Mouse (Mus musculus) CH12.LX (cell line): Measurements from ENCODE around the gene Fgfr2. TPM values are rescaled to one million over a fixed set of nuclear protein-coding genes. Genes with fewer than 3 reads are reported as not detected.

Experiments used
- DNase-seq: peaks from one replicate; pipeline ENCODE4 v3.0.0-alpha.2; 2013; ENCODE audit errors: extremely low read depth
- H3K27ac ChIP-seq: 2 replicates; pipeline ENCODE4 v1.5.1; 2012; ENCODE audit warnings: low read depth, mild to moderate bottlenecking, control low read depth, moderate library complexity; ENCODE audit not compliant: insufficient read depth
- H3K27me3 ChIP-seq: replicated peaks from 2 replicates; pipeline ENCODE3; 2012; ENCODE audit warnings: inconsistent platforms
- H3K36me3 ChIP-seq, 2 experiments: replicated peaks in 1 of 2; 2 replicates each; pipeline versions ENCODE3 to v1.6.1; 2012; ENCODE audit warnings: inconsistent platforms in 1 of 2, low read length in 1 of 2, mild to moderate bottlenecking in 1 of 2, mixed read lengths in 1 of 2, moderate library complexity in 1 of 2; ENCODE audit not compliant: control insufficient read depth in 1 of 2, insufficient read depth in 1 of 2
- H3K4me1 ChIP-seq, 2 experiments: 2 replicates each; pipeline ENCODE4 v1.6.1; 2012; ENCODE audit warnings: inconsistent platforms in 1 of 2, moderate library complexity in 1 of 2; ENCODE audit not compliant: insufficient read depth in 2 of 2, control insufficient read depth in 1 of 2
- H3K4me2 ChIP-seq: 2 replicates; pipeline ENCODE4 v1.6.1; 2012; ENCODE audit warnings: low read depth, mild to moderate bottlenecking, control low read depth; ENCODE audit not compliant: poor library complexity, insufficient read depth, severe bottlenecking
- H3K4me3 ChIP-seq, 3 experiments: fragments of 150-350 bp in 1 of 3; sonication (generic) in 1 of 3; replicated peaks in 1 of 3; 2 replicates each; pipeline versions ENCODE3 to v1.5.1; 2011 to 2012; ENCODE audit warnings: low read depth in 2 of 3, low read length in 2 of 3, mild to moderate bottlenecking in 2 of 3, moderate library complexity in 2 of 3, control low read depth in 1 of 3, improper control_type of control experiment in 1 of 3, inconsistent platforms in 1 of 3, mixed read lengths in 1 of 3; ENCODE audit not compliant: poor library complexity in 1 of 3
- H3K79me2 ChIP-seq: replicated peaks from 2 replicates; pipeline ENCODE4 v1.6.1; 2012; ENCODE audit warnings: mild to moderate bottlenecking, moderate library complexity; ENCODE audit not compliant: control insufficient read depth, poor library complexity, insufficient read depth, severe bottlenecking; ENCODE audit errors: extremely low read depth
- H3K9ac ChIP-seq: 2 replicates; pipeline ENCODE4 v1.6.1; 2012; ENCODE audit warnings: low read depth, mild to moderate bottlenecking, control low read depth, moderate library complexity; ENCODE audit not compliant: insufficient read depth
- H3K9me3 ChIP-seq: replicated peaks from 2 replicates; pipeline ENCODE3; 2012; ENCODE audit warnings: low read length, inconsistent platforms, mixed read lengths
- CHD1 ChIP-seq: IDR thresholded peaks from 2 replicates; pipeline ENCODE4 v1.6.1; 2012; ENCODE audit warnings: low read depth, low read length, improper control_type of control experiment, inconsistent platforms
- EP300 ChIP-seq: IDR thresholded peaks from 2 replicates; pipeline ENCODE4 v1.6.1; 2011; ENCODE audit warnings: low read length, improper control_type of control experiment
- GABPA ChIP-seq: IDR thresholded peaks from 2 replicates; pipeline ENCODE4 v1.6.1; 2012; ENCODE audit warnings: low read depth, low read length, improper control_type of control experiment, inconsistent platforms; ENCODE audit not compliant: insufficient replicate concordance
- JUN ChIP-seq: IDR thresholded peaks from 2 replicates; pipeline ENCODE4 v1.6.1; 2011; ENCODE audit warnings: low read depth, mild to moderate bottlenecking, low read length, improper control_type of control experiment, moderate library complexity; ENCODE audit not compliant: insufficient read depth
- JUND ChIP-seq: conservative IDR thresholded peaks from 2 replicates; pipeline ENCODE4 v1.6.1; 2011; ENCODE audit warnings: low read depth, low read length, improper control_type of control experiment
- MAX ChIP-seq: IDR thresholded peaks from 2 replicates; pipeline ENCODE4 v1.6.1; 2011; ENCODE audit warnings: low read length, improper control_type of control experiment
- MYC ChIP-seq: IDR thresholded peaks from 2 replicates; pipeline ENCODE4 v1.6.1; 2011; ENCODE audit warnings: low read depth, mild to moderate bottlenecking, improper control_type of control experiment, low read length
- PAX5 ChIP-seq: IDR thresholded peaks from 2 replicates; pipeline ENCODE4 v1.6.1; 2012; ENCODE audit warnings: low read length, inconsistent platforms, mixed read lengths
- RAD21 ChIP-seq: IDR thresholded peaks from 2 replicates; pipeline ENCODE4 v1.6.1; 2011; ENCODE audit warnings: low read depth, mild to moderate bottlenecking, low read length, improper control_type of control experiment, moderate library complexity
- RCOR1 ChIP-seq: conservative IDR thresholded peaks from 2 replicates; pipeline ENCODE4 v1.6.1; 2012; ENCODE audit warnings: low read depth, mild to moderate bottlenecking, inconsistent platforms, low read length, improper control_type of control experiment
- SIN3A ChIP-seq: IDR thresholded peaks from 2 replicates; pipeline ENCODE4 v1.6.1; 2012; ENCODE audit warnings: low read length, improper control_type of control experiment, inconsistent platforms
- TBP ChIP-seq: conservative IDR thresholded peaks from 2 replicates; pipeline ENCODE4 v1.6.1; 2011; ENCODE audit warnings: low read depth, low read length, improper control_type of control experiment
- TCF12 ChIP-seq: IDR thresholded peaks from 2 replicates; pipeline ENCODE4 v1.6.1; 2014; ENCODE audit warnings: low read depth, mild to moderate bottlenecking, inconsistent platforms, low read length, improper control_type of control experiment
- UBTF ChIP-seq: IDR thresholded peaks from 2 replicates; pipeline ENCODE4 v1.6.1; 2012; ENCODE audit warnings: low read depth, mild to moderate bottlenecking, inconsistent platforms, low read length, improper control_type of control experiment, moderate library complexity
- USF2 ChIP-seq: conservative IDR thresholded peaks from 2 replicates; pipeline ENCODE4 v1.6.1; 2011; ENCODE audit warnings: low read depth, low read length, improper control_type of control experiment
- ZMIZ1 ChIP-seq: IDR thresholded peaks from 2 replicates; pipeline ENCODE4 v1.6.1; 2012; ENCODE audit warnings: low read depth, mild to moderate bottlenecking, inconsistent platforms, low read length, improper control_type of control experiment
- ZNF384 ChIP-seq: IDR thresholded peaks from 2 replicates; pipeline ENCODE4 v1.6.1; 2012; ENCODE audit warnings: low read depth, low read length, improper control_type of control experiment, inconsistent platforms
- dilution Hi-C: fragments of 300-500 bp; cut with MboI; formaldehyde crosslinking; loops from 2 replicates; pipeline ENCODE4 v1.14.3; 2020; ENCODE audit warnings: low sequenced_read_pairs; ENCODE audit not compliant: extremely low pct_unique_long_range_greater_than_20kb, extremely low pct_ligation_motif_present
- in situ Hi-C: fragments of 300-500 bp; cut with MboI; formaldehyde crosslinking; loops from 3 replicates; pipeline ENCODE4 v1.14.3; 2019; ENCODE audit warnings: low sequenced_read_pairs, low pct_ligation_motif_present, low pct_unique_long_range_greater_than_20kb, mixed read lengths
- polyA plus RNA-seq: library from polyadenylated mRNA; unstranded; fragments of >175 nt; gene quantifications from 2 replicates; pipeline ENCODE4 v1.2.1, GENCODE M21; 2012; ENCODE audit warnings: low read depth; ENCODE audit not compliant: insufficient read length
- total RNA-seq, 2 experiments: library from RNA; depleted of rRNA; stranded (reverse); fragments of 300-350 nt in 1 of 2; fragments of >200 nt in 1 of 2; gene quantifications; 2 replicates each; pipeline ENCODE4 v1.2.3; 2012 to 2014

The Fgfr2 gene
- total and polyA plus RNA-seq, 3 experiments: not detected

DNA sequence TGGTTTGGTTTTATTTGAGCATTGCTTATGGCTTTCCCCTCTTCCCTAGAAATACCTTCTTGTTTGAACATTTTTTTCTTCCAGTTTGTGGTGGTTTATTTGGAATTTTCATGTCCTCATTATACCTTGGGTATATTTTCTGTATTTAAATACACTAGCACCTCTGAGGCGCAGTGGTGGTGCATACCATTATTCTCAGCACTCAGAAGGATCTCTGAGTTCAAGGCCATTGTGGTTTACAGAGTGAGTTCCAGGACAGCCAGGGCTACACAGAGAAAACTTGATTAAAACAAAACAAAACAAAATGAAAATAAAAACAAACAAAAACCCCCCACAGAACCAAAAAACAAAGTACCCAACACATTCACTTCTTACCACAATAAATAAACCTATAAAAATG lies 189.8 kb downstream of the Fgfr2 start:
- H3K9me3 ChIP-seq: no peaks in the 10 kb centered on the region
- no peak overlapping the region for H3K27ac ChIP-seq
- peaks cover 2 to 8% of the 10 kb centered on the region in 2 experiments; a peak in 2 of 4 replicates for H3K4me1 ChIP-seq
- no peak for DNase-seq
- no peak overlapping the region for H3K4me2 ChIP-seq
- H3K79me2 ChIP-seq: peaks cover 27% of the 10 kb centered on the region
- H3K9ac ChIP-seq: no peak overlapping the region
- H3K27me3 ChIP-seq: no peaks in the 10 kb centered on the region
- in situ Hi-C loops (loop anchor here (5.0 to 10.0 kb wide), 2 partner anchors 34 to 61 kb away; no protein-coding TSS in a partner anchor), dilution Hi-C loops (no loop called here)
- H3K4me3 ChIP-seq: no peak overlapping the region
- TF ChIP-seq CHD1 (no peak), RAD21 (no peak), SIN3A (no peak), GABPA (no peak), EP300 (no peak), TCF12 (no peak), JUND (no peak), USF2 (no peak), TBP (no peak), MYC (no peak), ZMIZ1 (no peak), RCOR1 (no peak), UBTF (no peak), ZNF384 (no peak), MAX (no peak), JUN (no peak), PAX5 (no peak)
- H3K36me3 ChIP-seq: no peaks in the 10 kb centered on the region

DNA sequence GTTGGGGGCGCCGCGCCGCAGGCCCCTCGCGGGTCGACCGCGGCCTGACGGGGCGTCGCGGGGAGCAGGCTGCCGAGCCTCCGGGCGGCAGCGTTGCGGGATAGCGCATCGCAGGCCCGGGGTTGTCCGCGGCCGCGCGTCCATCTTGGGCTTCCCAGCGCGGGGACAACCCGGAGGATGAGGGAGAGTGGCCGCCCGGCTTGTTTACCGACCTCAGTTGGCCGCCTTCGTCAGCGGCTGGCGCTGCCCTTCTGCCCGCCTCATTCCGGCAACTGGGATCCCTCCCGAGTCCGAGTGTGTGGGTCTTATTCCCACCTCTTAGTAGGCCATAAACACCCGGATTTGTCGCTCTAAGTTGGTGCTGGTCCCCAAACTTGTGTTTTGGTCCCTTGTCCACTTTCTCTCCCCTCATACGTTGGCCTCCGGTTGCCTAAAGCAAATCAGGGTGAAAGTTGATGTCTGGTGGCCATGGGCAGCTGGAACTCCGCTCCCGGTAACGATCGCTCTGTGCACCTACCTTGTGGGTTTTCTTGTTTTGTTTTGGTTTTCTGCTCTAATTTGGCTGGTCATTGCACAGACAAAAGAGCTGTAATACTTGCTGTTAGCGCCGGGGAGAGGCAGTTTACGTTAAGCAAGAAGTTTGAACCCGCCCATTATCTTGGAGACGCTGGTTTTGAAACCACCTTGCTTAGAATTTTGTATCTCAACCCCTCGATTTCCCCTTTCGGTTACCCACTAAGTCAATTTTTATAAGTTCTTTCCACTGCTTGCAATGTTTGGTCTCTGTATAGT lies 191.4 kb downstream of the Fgfr2 start:
- H3K9me3 ChIP-seq: no peaks in the 10 kb centered on the region
- TF ChIP-seq UBTF (peak; percentile 59; the same call in 1 of the 2 replicates), MYC (no peak), SIN3A (0 out of 2 replicates have a peak, but pooled peaks have one; percentile 28)
- TF ChIP-seq, all 38 proteins: peak for 2
- in situ Hi-C loops: loop anchor here (5.0 to 10.0 kb wide), 2 partner anchors 36 to 63 kb away; no protein-coding TSS in a partner anchor
- Histone ChIP-seq H3K9ac (peak overlapping the region; percentile 80), H3K27ac (no peak overlapping the region), H3K4me3 (peak overlapping the region; percentile 95 to 97 (median 97)), H3K36me3 (no peaks in the 10 kb centered on the region), H3K4me1 (peaks cover 2 to 8% of the 10 kb centered on the region in 2 experiments; a peak in 2 of 4 replicates), H3K4me2 (peak overlapping the region; percentile 91), H3K79me2 (peaks cover 24% of the 10 kb centered on the region), H3K27me3 (no peaks in the 10 kb centered on the region)
- dilution Hi-C loops: no loop called here
- peak; percentile 27 for DNase-seq
